Mouse (Mus musculus) heart, postnatal 0 days (tissue): ENCODE measurements around the gene Kidins220.

Source experiments
- CTCF ChIP-seq: IDR thresholded peaks from 2 replicates; pipeline ENCODE4 v1.5.1; 2016; ENCODE audit warnings: antibody characterized with exemption, control low read depth, low read depth
- EP300 ChIP-seq: IDR thresholded peaks from 2 replicates; pipeline ENCODE4 v1.6.1; 2016; ENCODE audit warnings: antibody characterized with exemption, low read depth

GRCm38 (mm10) chr12:25109971-25110681 lies 135.4 kb downstream of the Kidins220 start:
- TF ChIP-seq CTCF (no peak), EP300 (no peak)
